Mouse (Mus musculus) forebrain, embryonic 10.5 days (tissue): ENCODE results near the gene Vps53. TPM values are rescaled to one million over a fixed set of nuclear protein-coding genes. Genes with fewer than 3 reads are reported as not detected.
A peak's percentile ranks its signal among the peaks of the same experiment; 100 is the strongest.

Experiments used
- DNase-seq: peaks from one replicate; pipeline ENCODE4 v3.0.0-alpha.2; 2017; ENCODE audit warnings: low spot score; ENCODE audit errors: extremely low spot score
- H3K27ac ChIP-seq: fragments of 300-500 bp; sonication (generic); 2 replicates; pipeline ENCODE4 v1.5.1; 2016; ENCODE audit warnings: mild to moderate bottlenecking
- H3K27me3 ChIP-seq: fragments of 300-500 bp; sonication (generic); 2 replicates; pipeline ENCODE4 v1.6.1; 2016; ENCODE audit warnings: mild to moderate bottlenecking; ENCODE audit not compliant: poor library complexity, severe bottlenecking
- H3K36me3 ChIP-seq: fragments of 300-500 bp; sonication (generic); replicated peaks from 2 replicates; pipeline ENCODE4 v1.6.1; 2016; ENCODE audit warnings: mild to moderate bottlenecking, moderate library complexity
- H3K4me1 ChIP-seq: fragments of 300-500 bp; sonication (generic); 2 replicates; pipeline ENCODE4 v1.6.1; 2016
- H3K4me3 ChIP-seq: fragments of 300-500 bp; sonication (generic); 2 replicates; pipeline ENCODE4 v1.5.1; 2016; ENCODE audit warnings: mild to moderate bottlenecking, moderate library complexity
- H3K9me3 ChIP-seq: fragments of 300-500 bp; sonication (generic); 2 replicates; pipeline ENCODE4 v1.6.1; 2016; ENCODE audit warnings: mild to moderate bottlenecking, moderate library complexity
- WGBS: fragments of 180-500 bp; shearing (Covaris S2); methylation state at CpG from one replicate; pipeline ENCODE4 v1.1.7; 2016; 5-methylcytosine and 5-hydroxymethylcytosine counted together
- polyA plus RNA-seq: library from polyadenylated mRNA; unstranded; fragments of >200 nt; fragmentation: Nextera tagmentation; extraction: Ambion mirVana; gene quantifications from 2 replicates; pipeline ENCODE4 v1.2.1, GENCODE M21; 2016

The Vps53 gene
- polyA plus RNA-seq, 1 experiment from 2014 or later: 38.6 TPM

DNA sequence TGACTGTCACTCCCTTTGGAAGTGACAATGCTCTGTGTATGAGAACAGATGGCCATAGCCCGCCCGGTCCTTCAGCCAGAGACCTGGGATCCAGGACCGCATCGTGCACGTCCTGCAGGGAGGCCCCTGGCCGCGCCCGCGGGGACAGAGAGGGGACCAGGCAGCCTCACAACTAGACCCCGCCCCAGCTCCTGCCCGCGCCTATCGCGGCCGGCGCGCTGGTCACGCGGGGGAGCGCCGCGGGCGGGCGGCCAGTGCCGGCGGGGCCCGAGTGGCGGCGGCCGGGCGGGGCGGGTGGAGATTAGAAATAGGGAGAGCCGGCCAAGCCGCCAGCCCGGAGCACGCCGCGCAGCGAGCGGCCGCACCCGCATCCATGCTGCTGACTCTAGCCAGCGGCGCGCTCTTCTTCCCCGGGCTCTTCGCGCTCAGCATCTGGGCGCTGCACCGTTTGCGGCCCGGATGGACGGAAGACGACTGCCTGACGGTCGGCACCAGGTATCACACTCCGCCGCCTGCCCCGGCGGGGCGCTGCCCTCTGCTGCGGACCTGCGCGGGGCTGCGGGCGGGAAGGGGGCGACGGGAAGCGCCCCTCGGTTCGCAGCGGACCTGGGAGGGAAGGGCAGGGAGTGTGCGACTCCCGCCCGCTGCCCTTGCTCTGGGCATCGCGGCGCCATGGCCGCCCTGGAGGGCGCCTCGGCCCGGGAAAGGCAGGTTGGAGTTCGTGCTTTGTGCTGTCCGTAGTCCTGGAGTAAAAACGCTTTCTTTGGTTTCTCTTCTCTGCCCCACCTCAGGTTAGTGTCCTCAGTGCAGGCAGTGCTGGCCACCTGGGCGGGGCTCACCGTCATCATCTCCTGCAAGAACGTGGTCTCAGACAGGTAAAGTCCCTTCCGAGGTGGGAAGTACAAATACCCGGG lies 22.6 kb upstream of the Vps53 start:
- Histone ChIP-seq H3K36me3 (peaks cover 22% of the 10 kb centered on the region), H3K4me1 (peaks cover 29% of the 10 kb centered on the region), H3K9me3 (no peaks in the 10 kb centered on the region), H3K4me3 (peak overlapping the region; percentile 93), H3K27ac (peak overlapping the region; percentile 93), H3K27me3 (peaks cover 22% of the 10 kb centered on the region)
- peak; percentile 79 for DNase-seq
- under 1% methylated on average over 85 of the region's 90 CpGs for WGBS

DNA sequence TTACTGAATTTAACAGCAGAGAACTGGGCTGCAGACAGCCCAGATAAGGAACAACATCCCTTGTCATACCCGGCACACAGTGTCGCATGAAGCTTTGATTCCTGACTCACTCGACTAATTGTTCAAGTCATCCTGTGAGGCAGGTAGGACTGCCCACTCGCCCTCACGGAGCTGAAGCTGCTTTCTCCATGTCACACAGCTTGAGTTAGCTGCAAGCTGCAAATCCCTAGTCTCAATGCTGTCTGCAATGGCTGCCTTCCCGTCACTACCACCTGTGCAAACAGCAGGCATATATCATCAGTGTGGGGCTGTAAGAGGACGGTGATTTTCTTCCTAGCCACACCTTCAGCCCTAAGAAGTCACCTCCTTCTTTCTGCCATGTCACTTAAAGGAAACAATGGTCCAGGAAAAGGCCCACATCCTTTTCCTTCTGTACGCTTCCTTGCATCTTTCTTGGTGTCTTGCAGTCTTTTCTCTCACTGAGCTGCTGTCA lies 17.6 kb upstream of the Vps53 start:
- WGBS: 58% methylated on average over 8 of the region's 8 CpGs
- Histone ChIP-seq H3K36me3 (no peaks in the 10 kb centered on the region), H3K9me3 (no peaks in the 10 kb centered on the region), H3K27ac (no peak overlapping the region), H3K4me1 (peaks cover 21% of the 10 kb centered on the region), H3K27me3 (peaks cover 15% of the 10 kb centered on the region), H3K4me3 (no peak overlapping the region)
- DNase-seq: no peak

DNA sequence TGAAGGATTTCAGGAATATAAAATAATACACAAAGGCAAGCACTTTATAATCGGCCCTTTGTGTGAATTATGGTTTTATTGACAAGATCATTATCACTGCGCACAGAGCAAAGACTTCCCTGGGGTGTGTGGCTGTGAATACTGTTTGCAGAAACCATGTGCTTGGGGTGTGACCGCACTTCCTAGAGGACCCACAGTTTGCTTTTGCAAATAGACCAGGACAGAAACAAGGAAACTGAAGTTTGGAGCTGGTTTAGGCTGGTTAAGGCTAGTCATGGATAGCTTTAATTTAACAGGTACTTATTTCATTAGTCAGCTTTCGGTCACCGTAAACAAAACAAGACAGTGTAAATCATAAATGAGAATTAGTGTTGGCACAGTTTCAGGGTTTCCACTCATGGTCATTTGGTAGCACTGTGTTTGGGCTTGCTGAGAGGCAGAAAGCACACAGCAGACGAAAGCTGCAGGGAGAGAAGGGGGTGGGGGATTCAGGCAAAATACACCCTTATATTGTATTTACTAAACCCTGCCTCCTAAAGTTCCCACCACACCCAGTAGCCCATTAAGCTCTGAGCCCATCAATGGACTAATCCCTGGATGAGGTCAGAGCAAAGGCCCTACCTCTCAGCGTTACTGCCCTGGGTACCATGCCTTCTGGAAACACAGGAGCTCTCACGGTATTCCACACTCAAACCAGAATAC lies 17.0 kb upstream of the Vps53 start:
- no peak for DNase-seq
- WGBS: 66% methylated on average over 8 of the region's 8 CpGs

GRCm38 (mm10) chr11:76186908-76187307 lies 7.5 kb upstream of the Vps53 start:
- no peaks in the 10 kb centered on the region for H3K9me3 ChIP-seq
- no peaks in the 10 kb centered on the region for H3K36me3 ChIP-seq
- DNase-seq: no peak
- no peak overlapping the region for H3K27ac ChIP-seq
- 88% methylated on average over 6 of the region's 6 CpGs for WGBS
- no peaks in the 10 kb centered on the region for H3K27me3 ChIP-seq
- no peaks in the 10 kb centered on the region for H3K4me1 ChIP-seq
- no peak overlapping the region for H3K4me3 ChIP-seq

More for the DNA sequence above, 17.0 kb upstream of the Vps53 start:
- peaks cover 15% of the 10 kb centered on the region for H3K4me1 ChIP-seq
- no peak overlapping the region for H3K4me3 ChIP-seq
- H3K36me3 ChIP-seq: no peaks in the 10 kb centered on the region
- peaks cover 15% of the 10 kb centered on the region for H3K27me3 ChIP-seq
- H3K27ac ChIP-seq: no peak overlapping the region
- no peaks in the 10 kb centered on the region for H3K9me3 ChIP-seq

GRCm38 (mm10) chr11:76183745-76184144 lies 4.3 kb upstream of the Vps53 start:
- Histone ChIP-seq H3K36me3 (no peaks in the 10 kb centered on the region), H3K9me3 (no peaks in the 10 kb centered on the region), H3K27ac (no peak overlapping the region), H3K4me1 (peaks cover 9% of the 10 kb centered on the region), H3K27me3 (no peaks in the 10 kb centered on the region), H3K4me3 (no peak overlapping the region)
- DNase-seq: no peak
- WGBS: 88% methylated on average over 4 of the region's 4 CpGs

DNA sequence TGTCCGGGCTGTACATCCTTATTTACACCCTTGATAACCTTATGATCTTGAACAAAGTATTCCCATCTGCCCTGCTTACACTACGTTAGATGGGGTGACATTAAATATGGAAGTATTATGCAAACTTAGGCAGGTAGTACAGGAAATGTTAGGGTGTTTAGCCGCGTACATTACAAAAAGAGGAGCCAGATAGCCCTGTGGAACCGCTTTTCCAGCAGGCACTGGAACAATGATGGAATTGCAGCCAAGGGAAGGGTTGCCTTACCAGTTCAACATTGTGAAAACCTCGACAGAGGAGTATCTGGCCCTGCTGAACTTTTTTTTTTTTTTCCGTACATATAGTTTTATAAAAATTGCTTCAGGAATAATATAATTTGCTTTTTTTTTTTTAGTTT lies 696 bp upstream of the Vps53 start:
- Histone ChIP-seq H3K4me1 (peaks cover 15% of the 10 kb centered on the region), H3K36me3 (peaks cover 4% of the 10 kb centered on the region; the same call in 1 of the 2 replicates), H3K27ac (peak overlapping the region; percentile 82; the same call in 1 of the 2 replicates)

GRCm38 (mm10) chr11:76178726-76179494 lies 537 bp downstream of the Vps53 start:
- peak overlapping the region; percentile 82 for H3K27ac ChIP-seq
- peak overlapping the region; percentile 85 for H3K4me3 ChIP-seq
- no peaks in the 10 kb centered on the region for H3K9me3 ChIP-seq
- H3K27me3 ChIP-seq: no peaks in the 10 kb centered on the region
- H3K4me1 ChIP-seq: peaks cover 15% of the 10 kb centered on the region
- H3K36me3 ChIP-seq: peaks cover 6% of the 10 kb centered on the region
- 3% methylated on average over 28 of the region's 28 CpGs for WGBS
- DNase-seq: peak; percentile 23

More for the DNA sequence above, 696 bp upstream of the Vps53 start:
- Histone ChIP-seq H3K9me3 (no peaks in the 10 kb centered on the region), H3K27me3 (no peaks in the 10 kb centered on the region), H3K4me3 (peak overlapping the region; percentile 85)
- 25% methylated on average over 7 of the region's 7 CpGs for WGBS
- DNase-seq: no peak

DNA sequence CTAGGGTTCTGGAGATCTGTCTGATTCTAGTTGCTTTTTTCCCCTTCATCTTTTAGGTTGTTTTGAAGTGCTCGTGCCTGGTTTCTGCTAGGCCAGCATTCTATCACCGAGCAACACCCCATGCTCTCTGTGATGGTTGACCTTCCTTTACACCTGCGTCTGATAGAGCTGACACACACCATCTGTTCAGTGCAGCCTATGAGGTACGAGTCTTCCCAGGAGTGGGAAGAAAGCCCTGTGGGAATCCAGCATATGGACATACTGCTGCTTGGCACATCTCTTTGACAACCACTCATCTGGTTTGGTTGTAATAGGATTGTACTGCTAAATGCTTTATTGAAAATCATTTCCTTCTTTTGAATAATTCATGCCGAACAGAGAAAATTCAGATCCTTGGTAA lies 9.2 kb downstream of the Vps53 start:
- 82% methylated on average over 5 of the region's 5 CpGs for WGBS
- no peak for DNase-seq
- Histone ChIP-seq H3K36me3 (peaks cover 20% of the 10 kb centered on the region), H3K4me1 (no peaks in the 10 kb centered on the region), H3K9me3 (no peaks in the 10 kb centered on the region), H3K4me3 (no peak overlapping the region), H3K27me3 (no peaks in the 10 kb centered on the region), H3K27ac (no peak overlapping the region)

DNA sequence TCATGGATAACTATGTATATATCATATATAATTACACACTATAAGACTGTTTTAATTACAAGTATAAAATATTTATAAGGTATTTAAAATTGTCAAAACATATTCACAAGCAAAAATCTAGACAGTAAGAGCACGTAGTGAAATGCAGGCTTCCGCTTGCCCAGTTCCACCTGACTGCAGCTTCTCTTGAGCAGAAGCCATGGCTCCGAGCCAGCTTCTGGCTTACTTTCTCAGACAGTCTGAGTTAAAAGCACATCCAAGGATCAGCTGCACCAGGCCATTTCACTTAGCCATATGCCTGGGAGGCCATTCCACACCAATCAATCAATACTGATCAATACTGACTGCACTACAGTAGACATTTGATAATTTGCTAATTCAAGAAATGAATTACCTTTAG lies 10.5 kb downstream of the Vps53 start:
- WGBS: 93% methylated on average over 3 of the region's 3 CpGs
- H3K27ac ChIP-seq: no peak overlapping the region
- no peaks in the 10 kb centered on the region for H3K4me1 ChIP-seq
- H3K4me3 ChIP-seq: no peak overlapping the region
- DNase-seq: no peak
- no peaks in the 10 kb centered on the region for H3K27me3 ChIP-seq
- H3K9me3 ChIP-seq: no peaks in the 10 kb centered on the region
- H3K36me3 ChIP-seq: peaks cover 23% of the 10 kb centered on the region

DNA sequence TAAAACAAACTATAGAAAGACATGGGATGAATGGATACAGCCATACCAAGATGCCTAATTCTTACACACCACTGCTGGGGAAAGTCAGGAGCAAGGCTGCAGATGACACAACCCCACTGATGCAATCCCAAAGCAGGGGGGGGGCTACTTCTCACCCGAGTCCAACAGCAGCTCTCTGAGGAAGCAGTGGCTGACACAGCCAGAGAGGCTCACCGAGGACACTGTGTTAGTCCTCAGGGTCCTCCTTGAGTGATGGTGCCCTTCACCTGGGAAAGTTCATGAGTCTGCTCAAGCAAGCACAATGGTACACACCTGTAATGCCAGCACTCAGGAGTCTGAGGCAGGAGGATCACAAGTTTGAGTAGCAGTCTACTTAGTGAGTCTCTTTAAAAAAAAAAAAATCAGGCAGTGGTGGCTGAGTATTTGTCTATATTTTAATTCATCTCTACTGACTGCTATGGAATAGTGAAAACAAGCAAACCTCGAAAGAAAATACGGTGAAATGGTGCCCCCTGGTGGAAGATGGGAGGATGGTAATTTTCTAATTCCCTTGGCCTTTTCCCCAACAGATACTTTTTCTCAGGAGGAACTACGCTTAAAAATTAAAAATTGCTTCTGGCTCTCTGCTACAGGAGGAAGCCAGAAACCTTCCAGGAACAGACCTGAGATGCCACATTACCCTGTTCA lies 12.2 kb downstream of the Vps53 start:
- 36% methylated on average over 5 of the region's 5 CpGs for WGBS
- no peak overlapping the region for H3K4me3 ChIP-seq
- H3K27me3 ChIP-seq: no peaks in the 10 kb centered on the region

DNA sequence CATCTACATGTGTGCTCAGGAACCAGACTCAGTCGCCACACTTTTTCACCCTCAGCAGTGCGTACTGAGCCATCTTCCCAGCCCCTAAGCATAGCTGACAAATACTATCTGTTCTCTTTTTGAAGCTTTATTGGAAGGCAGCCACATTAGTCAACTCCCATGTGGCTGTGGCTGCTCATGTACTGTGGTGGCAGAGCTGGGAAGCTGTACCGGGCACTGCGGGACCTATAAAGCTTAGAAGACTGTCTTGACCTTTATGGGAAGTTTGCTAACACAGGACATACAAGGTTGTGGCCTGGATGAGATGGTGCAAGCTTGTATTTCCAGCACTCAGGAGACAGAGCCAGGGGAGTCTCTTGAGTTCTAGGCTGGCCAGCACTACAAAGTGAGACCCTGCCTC lies 12.8 kb downstream of the Vps53 start:
- H3K27ac ChIP-seq: no peak overlapping the region
- H3K4me3 ChIP-seq: no peak overlapping the region
- DNase-seq: no peak
- H3K27me3 ChIP-seq: no peaks in the 10 kb centered on the region
- WGBS: 97% methylated on average over 4 of the region's 4 CpGs
- H3K36me3 ChIP-seq: peaks cover 14% of the 10 kb centered on the region
- no peaks in the 10 kb centered on the region for H3K9me3 ChIP-seq
- H3K4me1 ChIP-seq: no peaks in the 10 kb centered on the region

More for the DNA sequence above, 12.2 kb downstream of the Vps53 start:
- peaks cover 16% of the 10 kb centered on the region for H3K36me3 ChIP-seq
- DNase-seq: peak; percentile 45
- no peak overlapping the region for H3K27ac ChIP-seq
- H3K9me3 ChIP-seq: no peaks in the 10 kb centered on the region
- no peaks in the 10 kb centered on the region for H3K4me1 ChIP-seq

- no peak overlapping the region for H3K4me3 ChIP-seq
- H3K27ac ChIP-seq: no peak overlapping the region
- peaks cover 4% of the 10 kb centered on the region; the same call in 1 of the 2 replicates for H3K4me1 ChIP-seq
- 71% methylated on average over 6 of the region's 6 CpGs for WGBS
- H3K9me3 ChIP-seq: no peaks in the 10 kb centered on the region
- no peaks in the 10 kb centered on the region for H3K27me3 ChIP-seq
- peaks cover 35% of the 10 kb centered on the region for H3K36me3 ChIP-seq
- no peak for DNase-seq
Observed at GRCm38 (mm10) chr11:76160251-76160650, 19.2 kb downstream of the Vps53 start.
